Mouse (Mus musculus): ENCODE measurements around the gene Sun2. TPM values are rescaled to one million over a fixed set of nuclear protein-coding genes. Genes with fewer than 3 reads are reported as not detected.

Gene Sun2
- polyA plus RNA-seq (2017; shearing (Covaris generic)): 11.0 TPM

GRCm38 (mm10) chr15:79741921-79742705 is at the start of gene Sun2:
TSS of gene Sun2 (minus strand) at chr15:79742536.

DNA sequence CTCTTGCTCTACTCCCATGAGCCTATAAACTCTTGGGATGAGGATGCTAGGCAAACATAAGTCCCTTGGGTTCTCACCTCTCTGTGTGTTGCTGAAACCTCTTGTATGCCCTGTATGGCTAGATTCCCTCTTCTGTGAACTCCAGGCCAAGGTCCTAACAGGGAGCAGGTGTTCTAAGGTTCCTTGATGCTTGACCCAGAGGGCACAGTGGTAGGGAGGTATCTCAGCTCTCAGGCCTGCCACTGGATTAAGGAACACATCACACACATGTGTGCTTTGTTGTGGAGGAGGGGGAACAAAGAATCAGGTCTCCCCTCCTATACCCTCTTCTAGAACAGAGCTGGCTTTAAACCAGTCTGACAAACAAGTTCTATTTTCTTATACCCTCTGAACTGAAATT is 35.4 kb upstream of the Sun2 start, which contains the start of gene Dnal4:
Dnal4 (minus strand) TSS at position 101 of the 400 bp plus-strand sequence.

GRCm38 (mm10) chr15:79690426-79691022 is 51.8 kb downstream of the Sun2 start, which contains the start of gene Gtpbp1:
TSS of gene Gtpbp1 (plus strand) at chr15:79690845.

DNA sequence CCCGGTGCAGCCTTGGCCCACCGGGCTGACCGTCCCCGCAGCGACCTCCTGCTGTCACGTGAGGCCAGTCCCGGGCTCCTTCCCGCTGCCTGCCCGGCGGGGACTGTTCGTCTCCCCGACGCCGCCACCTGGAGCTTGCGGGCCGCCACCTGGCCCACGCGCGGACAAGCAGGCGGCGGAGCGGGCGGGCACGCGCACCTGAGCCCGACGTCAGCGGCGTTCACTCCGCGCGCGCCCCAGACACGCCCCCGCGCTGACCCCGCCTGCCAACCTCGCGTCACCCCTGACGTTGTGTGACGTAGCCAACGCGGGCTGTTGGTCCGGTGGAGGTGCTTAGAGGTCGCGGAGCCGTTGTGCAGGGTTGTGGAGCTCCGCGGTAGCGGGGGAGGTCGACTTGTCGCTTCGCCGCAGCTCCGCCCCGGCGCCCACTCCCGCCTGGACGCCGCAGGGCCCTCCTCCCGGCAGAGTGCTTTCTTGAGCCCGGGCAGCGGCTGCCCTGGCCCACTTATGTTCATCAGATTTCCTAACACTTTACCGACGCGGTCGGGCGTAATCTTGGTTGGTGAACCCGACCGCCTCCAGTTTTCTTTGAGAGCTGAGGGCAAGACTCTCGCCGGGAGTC is 54.6 kb downstream of the Sun2 start, which contains the start of gene Josd1:
Josd1 (minus strand) TSS at position 274 of the 622 bp plus-strand sequence.

Other genes starting within 250 kb of the Sun2 start
- not detected for gene Kcnj4, start 237.3 kb downstream of the Sun2 start, polyA plus RNA-seq (2017; shearing (Covaris generic))
- gene Kdelr3, start 226.1 kb downstream of the Sun2 start, polyA plus RNA-seq (2017; shearing (Covaris generic)): 0.48 TPM
- gene Ddx17, start 195.8 kb downstream of the Sun2 start, polyA plus RNA-seq (2017; shearing (Covaris generic)): 23.9 TPM
- not detected for gene Dmc1, start 137.4 kb downstream of the Sun2 start, polyA plus RNA-seq (2017; shearing (Covaris generic))
- 0.79 TPM for gene Fam227a, start 83.6 kb downstream of the Sun2 start, polyA plus RNA-seq (2017; shearing (Covaris generic))
- gene Cby1, start 83.3 kb downstream of the Sun2 start, polyA plus RNA-seq (2017; shearing (Covaris generic)): 18.3 TPM
- gene Tomm22, start 71.7 kb downstream of the Sun2 start, polyA plus RNA-seq (2017; shearing (Covaris generic)): 223 TPM
- 4.2 TPM for gene Josd1, start 54.6 kb downstream of the Sun2 start, polyA plus RNA-seq (2017; shearing (Covaris generic))
- 77.5 TPM for gene Gtpbp1, start 51.7 kb downstream of the Sun2 start, polyA plus RNA-seq (2017; shearing (Covaris generic))
- gene Dnal4, start 35.3 kb upstream of the Sun2 start, polyA plus RNA-seq (2017; shearing (Covaris generic)): 13.6 TPM
- gene Nptxr, start 62.2 kb upstream of the Sun2 start, polyA plus RNA-seq (2017; shearing (Covaris generic)): 0.44 TPM
- not detected for gene Npcd, start 91.7 kb upstream of the Sun2 start, polyA plus RNA-seq (2017; shearing (Covaris generic))
- 75.4 TPM for gene Cbx6, start 92.2 kb upstream of the Sun2 start, polyA plus RNA-seq (2017; shearing (Covaris generic))
- gene Apobec3, start 149.1 kb upstream of the Sun2 start, polyA plus RNA-seq (2017; shearing (Covaris generic)): 519 TPM
- gene Cbx7, start 228.6 kb upstream of the Sun2 start, polyA plus RNA-seq (2017; shearing (Covaris generic)): 103 TPM

Data from inflammation-experienced regulatory T-cells, adult 16 weeks (primary cell).